Mouse (Mus musculus): ENCODE measurements around the gene Grik5. TPM values are rescaled to one million over a fixed set of nuclear protein-coding genes. Genes with fewer than 3 reads are reported as not detected.

Grik5 gene
- polyA plus RNA-seq, 1 experiment: 9.7 TPM

- peak; percentile 83 for TF ChIP-seq CTCF (IDR thresholded peaks at IDR 0.05; ENCODE audit: control insufficient read depth, insufficient read depth, low read length)
- TF ChIP-seq POLR2A (IDR thresholded peaks at IDR 0.05; ENCODE audit: borderline replicate concordance, control insufficient read depth, low read depth, low read length): no peak
- Histone ChIP-seq H3K27ac (ENCODE audit: control insufficient read depth, insufficient read depth, low read depth, low read length, poor library complexity) (peak overlapping the region; percentile 14; the same call in 1 of the 2 replicates), H3K4me3 (replicated peaks; ENCODE audit: control insufficient read depth, low read depth, low read length) (peak overlapping the region; percentile 83), H3K4me1 (ENCODE audit: control insufficient read depth, insufficient read depth, low read length) (peaks cover 3% of the 10 kb centered on the region; the same call in 1 of the 2 replicates)
- 10% methylated on average over 19 of the region's 19 CpGs for WGBS
Measured at GRCm38 (mm10) chr7:24971261-24971971, 100.7 kb downstream of the Grik5 start.

- Histone ChIP-seq H3K4me1 (ENCODE audit: control insufficient read depth, insufficient read depth, low read length) (peaks cover 3% of the 10 kb centered on the region; the same call in 1 of the 2 replicates), H3K4me3 (replicated peaks; ENCODE audit: control insufficient read depth, low read depth, low read length) (no peak overlapping the region), H3K27ac (ENCODE audit: control insufficient read depth, insufficient read depth, low read depth, low read length, poor library complexity) (no peak overlapping the region)
- TF ChIP-seq CTCF (IDR thresholded peaks at IDR 0.05; ENCODE audit: control insufficient read depth, insufficient read depth, low read length) (no peak), POLR2A (IDR thresholded peaks at IDR 0.05; ENCODE audit: borderline replicate concordance, control insufficient read depth, low read depth, low read length) (no peak)
- WGBS: 84% methylated on average over 3 of the region's 3 CpGs
Measured at GRCm38 (mm10) chr7:24970341-24970740, 101.8 kb downstream of the Grik5 start.

- no peak overlapping the region for H3K27ac ChIP-seq (ENCODE audit: control insufficient read depth, insufficient read depth, low read depth, low read length, poor library complexity)
- WGBS: 86% methylated on average over 12 of the region's 12 CpGs
- TF ChIP-seq POLR2A (IDR thresholded peaks at IDR 0.05; ENCODE audit: borderline replicate concordance, control insufficient read depth, low read depth, low read length) (no peak), CTCF (IDR thresholded peaks at IDR 0.05; ENCODE audit: control insufficient read depth, insufficient read depth, low read length) (no peak)
- H3K4me1 ChIP-seq (ENCODE audit: control insufficient read depth, insufficient read depth, low read length): peaks cover 2% of the 10 kb centered on the region; the same call in 1 of the 2 replicates
- no peak overlapping the region for H3K4me3 ChIP-seq (replicated peaks; ENCODE audit: control insufficient read depth, low read depth, low read length)
Measured at GRCm38 (mm10) chr7:24969805-24970204, 102.3 kb downstream of the Grik5 start.

- H3K4me3 ChIP-seq (replicated peaks; ENCODE audit: control insufficient read depth, low read depth, low read length): no peak overlapping the region
- H3K27ac ChIP-seq (ENCODE audit: control insufficient read depth, insufficient read depth, low read depth, low read length, poor library complexity): no peak overlapping the region
- 82% methylated on average over 6 of the region's 6 CpGs for WGBS
- TF ChIP-seq POLR2A (IDR thresholded peaks at IDR 0.05; ENCODE audit: borderline replicate concordance, control insufficient read depth, low read depth, low read length) (no peak), CTCF (IDR thresholded peaks at IDR 0.05; ENCODE audit: control insufficient read depth, insufficient read depth, low read length) (no peak)
- peaks cover 2% of the 10 kb centered on the region; the same call in 1 of the 2 replicates for H3K4me1 ChIP-seq (ENCODE audit: control insufficient read depth, insufficient read depth, low read length)
Measured at GRCm38 (mm10) chr7:24968463-24968862, 103.7 kb downstream of the Grik5 start.

- 85% methylated on average over 8 of the region's 8 CpGs for WGBS
- H3K4me3 ChIP-seq (replicated peaks; ENCODE audit: control insufficient read depth, low read depth, low read length): no peak overlapping the region
- no peak overlapping the region for H3K27ac ChIP-seq (ENCODE audit: control insufficient read depth, insufficient read depth, low read depth, low read length, poor library complexity)
- no peak for TF ChIP-seq CTCF (IDR thresholded peaks at IDR 0.05; ENCODE audit: control insufficient read depth, insufficient read depth, low read length)
- TF ChIP-seq POLR2A (IDR thresholded peaks at IDR 0.05; ENCODE audit: borderline replicate concordance, control insufficient read depth, low read depth, low read length): no peak
- peaks cover 2% of the 10 kb centered on the region; the same call in 1 of the 2 replicates for H3K4me1 ChIP-seq (ENCODE audit: control insufficient read depth, insufficient read depth, low read length)
Measured at GRCm38 (mm10) chr7:24967966-24968365, 104.2 kb downstream of the Grik5 start.

GRCm38 (mm10) chr7:24964897-24965535, 107.1 kb downstream of the Grik5 start:
- peak; percentile 81 for TF ChIP-seq CTCF (IDR thresholded peaks at IDR 0.05; ENCODE audit: control insufficient read depth, insufficient read depth, low read length)
- TF ChIP-seq POLR2A (IDR thresholded peaks at IDR 0.05; ENCODE audit: borderline replicate concordance, control insufficient read depth, low read depth, low read length): no peak
- WGBS: under 1% methylated on average over 5 of the region's 5 CpGs
- no peak overlapping the region for H3K4me3 ChIP-seq (replicated peaks; ENCODE audit: control insufficient read depth, low read depth, low read length)

GRCm38 (mm10) chr7:24964288-24964687, 107.9 kb downstream of the Grik5 start:
- H3K4me1 ChIP-seq (ENCODE audit: control insufficient read depth, insufficient read depth, low read length): no peaks in the 10 kb centered on the region
- 65% methylated on average over 2 of the region's 2 CpGs for WGBS
- H3K27ac ChIP-seq (ENCODE audit: control insufficient read depth, insufficient read depth, low read depth, low read length, poor library complexity): no peak overlapping the region
- no peak for TF ChIP-seq CTCF (IDR thresholded peaks at IDR 0.05; ENCODE audit: control insufficient read depth, insufficient read depth, low read length)
- no peak for TF ChIP-seq POLR2A (IDR thresholded peaks at IDR 0.05; ENCODE audit: borderline replicate concordance, control insufficient read depth, low read depth, low read length)
- H3K4me3 ChIP-seq (replicated peaks; ENCODE audit: control insufficient read depth, low read depth, low read length): no peak overlapping the region

More at GRCm38 (mm10) chr7:24964897-24965535, 107.1 kb downstream of the Grik5 start:
- H3K4me1 ChIP-seq (ENCODE audit: control insufficient read depth, insufficient read depth, low read length): no peaks in the 10 kb centered on the region
- H3K27ac ChIP-seq (ENCODE audit: control insufficient read depth, insufficient read depth, low read depth, low read length, poor library complexity): no peak overlapping the region

Other genes starting within 250 kb of the Grik5 start
- gene Gm9844, start 210.1 kb downstream of the Grik5 start, polyA plus RNA-seq (2011; ENCODE audit: insufficient read depth, insufficient read length, low replicate concordance, missing spikeins): 43.4 TPM in 1 of 2 replicates, not detected in the other
- gene Lypd4, start 202.4 kb downstream of the Grik5 start, polyA plus RNA-seq (2011; ENCODE audit: insufficient read depth, insufficient read length, low replicate concordance, missing spikeins): not detected in 2 replicates
- gene Dmrtc2, start 202.3 kb downstream of the Grik5 start, polyA plus RNA-seq (2011; ENCODE audit: insufficient read depth, insufficient read length, low replicate concordance, missing spikeins): not detected in 2 replicates
- 866 and 1,228 TPM in 2 replicates for gene Rps19, start 188.0 kb downstream of the Grik5 start, polyA plus RNA-seq (2011; ENCODE audit: insufficient read depth, insufficient read length, low replicate concordance, missing spikeins)
- 82.1 and 126 TPM in 2 replicates for gene Cd79a, start 175.0 kb downstream of the Grik5 start, polyA plus RNA-seq (2011; ENCODE audit: insufficient read depth, insufficient read length, low replicate concordance, missing spikeins)
- gene Arhgef1, start 169.4 kb downstream of the Grik5 start, polyA plus RNA-seq (2011; ENCODE audit: insufficient read depth, insufficient read length, low replicate concordance, missing spikeins): 178 and 354 TPM in 2 replicates
- gene Gm4881, start 127.9 kb downstream of the Grik5 start, polyA plus RNA-seq (2011; ENCODE audit: insufficient read depth, insufficient read length, low replicate concordance, missing spikeins): not detected in 2 replicates
- gene Rabac1, start 99.6 kb downstream of the Grik5 start, polyA plus RNA-seq (2011; ENCODE audit: insufficient read depth, insufficient read length, low replicate concordance, missing spikeins): 31.0 and 76.4 TPM in 2 replicates
- 6.1 and 13.9 TPM in 2 replicates for gene Atp1a3, start 66.4 kb downstream of the Grik5 start, polyA plus RNA-seq (2011; ENCODE audit: insufficient read depth, insufficient read length, low replicate concordance, missing spikeins)
- gene Zfp574, start 221 bp upstream of the Grik5 start, polyA plus RNA-seq (2011; ENCODE audit: insufficient read depth, insufficient read length, low replicate concordance, missing spikeins): 8.1 and 11.3 TPM in 2 replicates
- 7.8 and 16.8 TPM in 2 replicates for gene Pou2f2, start 107.4 kb upstream of the Grik5 start, polyA plus RNA-seq (2011; ENCODE audit: insufficient read depth, insufficient read length, low replicate concordance, missing spikeins)
- 66.5 and 109 TPM in 2 replicates for gene Dedd2, start 148.3 kb upstream of the Grik5 start, polyA plus RNA-seq (2011; ENCODE audit: insufficient read depth, insufficient read length, low replicate concordance, missing spikeins)
- gene Zfp526, start 149.1 kb upstream of the Grik5 start, polyA plus RNA-seq (2011; ENCODE audit: insufficient read depth, insufficient read length, low replicate concordance, missing spikeins): 7.2 and 13.9 TPM in 2 replicates
- 53.6 and 56.8 TPM in 2 replicates for gene Gsk3a, start 165.5 kb upstream of the Grik5 start, polyA plus RNA-seq (2011; ENCODE audit: insufficient read depth, insufficient read length, low replicate concordance, missing spikeins)
- gene Erf, start 178.4 kb upstream of the Grik5 start, polyA plus RNA-seq (2011; ENCODE audit: insufficient read depth, insufficient read length, low replicate concordance, missing spikeins): 6.8 and 14.6 TPM in 2 replicates
- gene Cic, start 195.4 kb upstream of the Grik5 start, polyA plus RNA-seq (2011; ENCODE audit: insufficient read depth, insufficient read length, low replicate concordance, missing spikeins): 174 and 292 TPM in 2 replicates
- gene Pafah1b3, start 225.6 kb upstream of the Grik5 start, polyA plus RNA-seq (2011; ENCODE audit: insufficient read depth, insufficient read length, low replicate concordance, missing spikeins): 31.5 and 46.4 TPM in 2 replicates
- gene Prr19, start 229.1 kb upstream of the Grik5 start, polyA plus RNA-seq (2011; ENCODE audit: insufficient read depth, insufficient read length, low replicate concordance, missing spikeins): not detected in 2 replicates
- not detected in 2 replicates for gene Tmem145, start 233.8 kb upstream of the Grik5 start, polyA plus RNA-seq (2011; ENCODE audit: insufficient read depth, insufficient read length, low replicate concordance, missing spikeins)
- gene Megf8, start 244.8 kb upstream of the Grik5 start, polyA plus RNA-seq (2011; ENCODE audit: insufficient read depth, insufficient read length, low replicate concordance, missing spikeins): 3.0 and 5.7 TPM in 2 replicates